Mouse (Mus musculus) limb, embryonic 12.5 days (tissue): ENCODE results near the gene Nhs. TPM values are rescaled to one million over a fixed set of nuclear protein-coding genes. Genes with fewer than 3 reads are reported as not detected.
"Not testable (repeated sequence)": the region's sequence is repeated elsewhere in the genome, so short reads cannot be mapped to it uniquely, and the experiment has no call there.

Experiments
- ATAC-seq: fragments of 200-750 bp; cut with Nextera tagmentation; 2 replicates; pipeline ENCODE4 v1.8.0; 2017; ENCODE audit warnings: low read depth, moderate TSS enrichment; ENCODE audit not compliant: insufficient number of reproducible peaks, insufficient read depth, low FRiP score, low TSS enrichment
- H3K27ac ChIP-seq: fragments of 300-500 bp; sonication (generic); 2 replicates; pipeline ENCODE4 v1.5.1; 2016; ENCODE audit warnings: mild to moderate bottlenecking, moderate library complexity
- H3K27me3 ChIP-seq: fragments of 300-500 bp; sonication (generic); 2 replicates; pipeline ENCODE4 v1.6.1; 2016; ENCODE audit warnings: mild to moderate bottlenecking, moderate library complexity
- H3K36me3 ChIP-seq: fragments of 300-500 bp; sonication (generic); 2 replicates; pipeline ENCODE4 v1.6.1; 2016; ENCODE audit warnings: mild to moderate bottlenecking, moderate library complexity
- H3K4me1 ChIP-seq: fragments of 300-500 bp; sonication (generic); replicated peaks from 2 replicates; pipeline ENCODE4 v1.6.1; 2016
- H3K4me2 ChIP-seq: fragments of 300-500 bp; sonication (generic); 2 replicates; pipeline ENCODE4 v1.6.1; 2016; ENCODE audit warnings: mild to moderate bottlenecking, moderate library complexity
- H3K4me3 ChIP-seq: fragments of 300-500 bp; sonication (generic); replicated peaks from 2 replicates; pipeline ENCODE4 v1.5.1; 2016; ENCODE audit warnings: mild to moderate bottlenecking
- H3K9ac ChIP-seq: fragments of 300-500 bp; sonication (generic); replicated peaks from 2 replicates; pipeline ENCODE4 v1.6.1; 2016; ENCODE audit warnings: mild to moderate bottlenecking, moderate library complexity
- H3K9me3 ChIP-seq: fragments of 300-500 bp; sonication (generic); 2 replicates; pipeline ENCODE4 v1.6.1; 2016; ENCODE audit warnings: mild to moderate bottlenecking, moderate library complexity
- WGBS: fragments of 180-500 bp; shearing (Covaris S2); methylation state at CpG from one replicate; pipeline ENCODE4 v1.1.7; 2016; 5-methylcytosine and 5-hydroxymethylcytosine counted together
- polyA plus RNA-seq: library from polyadenylated mRNA; unstranded; fragments of >200 nt; fragmentation: Nextera tagmentation; extraction: Ambion mirVana; gene quantifications from 2 replicates; pipeline ENCODE4 v1.2.1, GENCODE M21; 2016

The Nhs gene
- polyA plus RNA-seq, 1 experiment from 2014 or later, result 2.6 TPM

DNA sequence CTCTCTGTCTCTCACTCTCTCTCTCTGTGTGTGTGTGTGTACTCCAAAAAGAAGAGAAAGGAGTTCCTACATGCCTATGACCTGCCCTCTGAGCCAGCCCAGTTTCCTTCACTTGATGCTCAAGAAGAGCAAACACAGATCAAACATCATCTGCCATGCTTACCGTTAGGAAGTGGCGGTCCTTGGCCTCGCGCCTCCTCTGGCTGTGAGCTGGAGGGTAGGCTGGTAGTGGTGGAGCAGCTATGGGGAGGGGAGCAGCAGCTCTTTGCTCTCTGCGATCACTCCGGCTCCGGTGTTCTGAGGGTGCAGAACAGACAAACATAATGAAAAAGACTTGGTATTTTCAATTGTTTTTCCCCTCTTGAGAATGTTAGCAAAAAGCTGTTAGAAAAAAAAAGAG is 288.2 kb downstream of the Nhs start:
- ATAC-seq, result no peak
- Histone ChIP-seq H3K27me3 (peaks cover 16% of the 10 kb centered on the region), H3K27ac (no peak overlapping the region), H3K4me2 (no peak overlapping the region), H3K9me3 (no peaks in the 10 kb centered on the region), H3K9ac (no peak overlapping the region), H3K4me1 (no peaks in the 10 kb centered on the region), H3K4me3 (no peak overlapping the region), H3K36me3 (no peaks in the 10 kb centered on the region)
- 85% methylated on average over 7 of the region's 7 CpGs for WGBS

- Histone ChIP-seq H3K9me3 (no peaks in the 10 kb centered on the region), H3K36me3 (no peaks in the 10 kb centered on the region), H3K4me2 (no peak overlapping the region), H3K9ac (no peak overlapping the region), H3K27ac (no peak overlapping the region), H3K4me3 (no peak overlapping the region), H3K27me3 (peaks cover 22% of the 10 kb centered on the region), H3K4me1 (no peaks in the 10 kb centered on the region)
- WGBS, result 85% methylated on average over 2 of the region's 2 CpGs
- ATAC-seq, result no peak
These were observed 303.9 kb downstream of the Nhs start for GRCm38 (mm10) chrX:161855630-161856029.

GRCm38 (mm10) chrX:161853626-161854312 is 305.8 kb downstream of the Nhs start:
- no peaks in the 10 kb centered on the region for H3K36me3 ChIP-seq

DNA sequence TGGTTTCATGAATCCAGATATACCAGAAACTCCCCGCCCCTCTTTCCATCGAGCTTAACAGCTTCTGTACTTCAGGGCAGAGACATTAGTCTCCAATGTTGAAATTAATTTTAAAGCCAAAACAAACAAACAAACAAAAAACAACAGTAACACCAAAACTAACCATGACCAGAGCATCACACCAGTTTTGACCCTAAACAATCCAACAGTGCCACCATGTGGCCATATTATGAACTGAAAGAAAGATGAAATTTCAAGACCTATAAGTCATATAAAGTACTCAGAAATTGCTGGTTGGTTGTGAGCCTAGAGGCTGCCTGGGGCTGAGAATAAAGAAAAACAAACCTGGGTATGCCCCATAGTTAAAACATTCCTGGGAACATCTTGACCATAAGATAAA is 333.3 kb downstream of the Nhs start:
- not testable (repeated sequence) for ATAC-seq, H3K27ac ChIP-seq, H3K4me1 ChIP-seq, H3K36me3 ChIP-seq, H3K9ac ChIP-seq, H3K27me3 ChIP-seq, H3K9me3 ChIP-seq, H3K4me2 ChIP-seq, H3K4me3 ChIP-seq
- 19% methylated on average over 2 of the region's 2 CpGs for WGBS

More at GRCm38 (mm10) chrX:161853626-161854312, 305.8 kb downstream of the Nhs start:
- Histone ChIP-seq H3K9me3 (no peaks in the 10 kb centered on the region), H3K27ac (no peak overlapping the region), H3K4me1 (no peaks in the 10 kb centered on the region), H3K9ac (no peak overlapping the region), H3K27me3 (peaks cover 18% of the 10 kb centered on the region), H3K4me2 (no peak overlapping the region), H3K4me3 (no peak overlapping the region)
- WGBS, result 62% methylated on average over 4 of the region's 4 CpGs
- no peak for ATAC-seq

GRCm38 (mm10) chrX:161790182-161790581 is 369.3 kb downstream of the Nhs start:
- no peak overlapping the region for H3K27ac ChIP-seq
- no peak for ATAC-seq
- no peaks in the 10 kb centered on the region for H3K4me1 ChIP-seq
- peaks cover 49% of the 10 kb centered on the region for H3K27me3 ChIP-seq
- H3K9me3 ChIP-seq, result no peaks in the 10 kb centered on the region
- no peak overlapping the region for H3K4me2 ChIP-seq
- 29% methylated on average over 6 of the region's 6 CpGs for WGBS
- H3K9ac ChIP-seq, result no peak overlapping the region
- no peak overlapping the region for H3K4me3 ChIP-seq
- H3K36me3 ChIP-seq, result no peaks in the 10 kb centered on the region
